Mouse (Mus musculus): ENCODE results near the gene Kcng3. TPM values are rescaled to one million over a fixed set of nuclear protein-coding genes. Genes with fewer than 3 reads are reported as not detected.
A peak's percentile ranks its signal among the peaks of the same experiment; 100 is the strongest.

Gene Kcng3
- polyA plus RNA-seq, 1 experiment = 0.13 TPM

DNA sequence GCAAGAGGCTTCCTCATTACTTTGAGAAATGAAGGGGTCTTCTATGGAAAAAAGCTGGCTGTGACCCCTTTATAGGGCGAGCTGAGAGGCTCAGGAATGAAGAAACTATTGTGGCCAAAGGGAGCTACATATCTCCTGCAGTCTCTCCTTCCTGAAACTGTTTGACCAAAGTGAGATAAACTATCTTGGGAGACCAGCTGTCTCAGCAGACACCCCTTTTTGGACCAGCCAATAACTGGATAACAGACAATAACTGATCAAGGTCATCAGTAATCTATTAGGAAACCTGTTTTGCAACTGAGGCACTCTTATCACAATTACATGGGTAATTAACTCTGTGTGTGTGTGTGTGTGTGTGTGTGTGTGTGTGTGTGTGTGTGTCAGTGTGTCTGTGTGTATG lies 27.2 kb upstream of the Kcng3 start:
- Histone ChIP-seq H3K36me3 (ENCODE audit: control insufficient read depth, insufficient read depth, low read length) (no peaks in the 10 kb centered on the region), H3K27me3 (ENCODE audit: control insufficient read depth, insufficient read depth, low read length) (no peaks in the 10 kb centered on the region), H3K4me3 (ENCODE audit: control insufficient read depth, insufficient read depth, low read length) (no peak overlapping the region), H3K27ac (ENCODE audit: control insufficient read depth, insufficient read depth, low read length) (no peak overlapping the region), H3K4me1 (replicated peaks; ENCODE audit: control insufficient read depth, insufficient read depth, low read length) (peaks cover 10% of the 10 kb centered on the region)
- WGBS = 85% methylated on average over 1 of the region's 1 CpGs
- no peak for TF ChIP-seq POLR2A (IDR thresholded peaks at IDR 0.05; ENCODE audit: control insufficient read depth, extremely low read depth, insufficient read depth, low read length, poor library complexity)
- no peak for TF ChIP-seq CTCF (IDR thresholded peaks at IDR 0.05; ENCODE audit: borderline replicate concordance, control insufficient read depth, extremely low read depth, insufficient read depth, low read length, poor library complexity)
- no peak for DNase-seq

DNA sequence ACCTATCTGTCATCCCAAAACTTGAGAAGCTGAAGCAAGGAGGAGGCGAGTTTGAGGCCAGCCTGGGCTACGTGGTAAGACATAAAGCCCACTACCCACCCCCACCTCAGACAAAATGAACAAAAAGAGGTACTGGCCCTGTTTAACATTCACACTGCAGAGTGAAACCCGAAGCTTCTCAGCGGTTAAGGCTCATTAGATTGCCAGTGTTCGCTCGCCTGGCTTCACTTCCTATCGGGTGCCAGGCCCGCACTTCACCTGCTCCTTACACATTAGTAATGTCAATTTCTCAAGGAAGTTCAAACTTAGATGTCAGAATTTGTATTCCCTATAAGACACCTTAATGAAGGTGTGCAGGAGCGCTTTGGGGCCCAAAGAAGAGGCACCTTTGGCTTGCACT lies 25.7 kb upstream of the Kcng3 start:
- Histone ChIP-seq H3K27ac (ENCODE audit: control insufficient read depth, insufficient read depth, low read length) (no peak overlapping the region), H3K4me3 (ENCODE audit: control insufficient read depth, insufficient read depth, low read length) (no peak overlapping the region), H3K4me1 (replicated peaks; ENCODE audit: control insufficient read depth, insufficient read depth, low read length) (peaks cover 10% of the 10 kb centered on the region), H3K27me3 (ENCODE audit: control insufficient read depth, insufficient read depth, low read length) (no peaks in the 10 kb centered on the region), H3K36me3 (ENCODE audit: control insufficient read depth, insufficient read depth, low read length) (no peaks in the 10 kb centered on the region)
- 94% methylated on average over 9 of the region's 9 CpGs for WGBS
- DNase-seq = no peak
- TF ChIP-seq CTCF (IDR thresholded peaks at IDR 0.05; ENCODE audit: borderline replicate concordance, control insufficient read depth, extremely low read depth, insufficient read depth, low read length, poor library complexity) (no peak), POLR2A (IDR thresholded peaks at IDR 0.05; ENCODE audit: control insufficient read depth, extremely low read depth, insufficient read depth, low read length, poor library complexity) (no peak)

DNA sequence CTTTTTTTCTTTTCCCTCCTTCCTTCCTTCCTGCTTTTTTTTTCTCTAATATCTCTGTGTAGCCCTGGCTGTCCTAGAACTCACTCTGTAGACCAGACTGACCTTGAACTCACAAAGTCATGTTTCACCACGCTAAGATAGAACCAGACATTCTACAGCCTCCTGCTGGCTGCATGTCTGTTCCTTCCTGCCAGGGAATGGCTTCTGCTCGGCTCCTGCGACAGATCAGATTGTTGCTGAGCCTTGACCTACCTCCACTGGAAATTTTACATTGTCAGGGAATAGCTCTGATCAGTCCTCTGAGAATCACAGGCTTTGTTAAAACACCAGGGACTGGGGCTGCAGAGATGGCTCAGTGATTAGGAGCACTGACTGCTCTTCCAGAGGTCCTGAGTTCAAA lies 24.0 kb upstream of the Kcng3 start:
- H3K4me3 ChIP-seq (ENCODE audit: control insufficient read depth, insufficient read depth, low read length) = no peak overlapping the region
- H3K27me3 ChIP-seq (ENCODE audit: control insufficient read depth, insufficient read depth, low read length) = no peaks in the 10 kb centered on the region
- H3K36me3 ChIP-seq (ENCODE audit: control insufficient read depth, insufficient read depth, low read length) = no peaks in the 10 kb centered on the region
- no peak for DNase-seq
- 92% methylated on average over 3 of the region's 3 CpGs for WGBS
- peaks cover 10% of the 10 kb centered on the region for H3K4me1 ChIP-seq (replicated peaks; ENCODE audit: control insufficient read depth, insufficient read depth, low read length)
- TF ChIP-seq POLR2A (IDR thresholded peaks at IDR 0.05; ENCODE audit: control insufficient read depth, extremely low read depth, insufficient read depth, low read length, poor library complexity) = no peak
- no peak for TF ChIP-seq CTCF (IDR thresholded peaks at IDR 0.05; ENCODE audit: borderline replicate concordance, control insufficient read depth, extremely low read depth, insufficient read depth, low read length, poor library complexity)
- no peak overlapping the region for H3K27ac ChIP-seq (ENCODE audit: control insufficient read depth, insufficient read depth, low read length)

- 8% methylated on average over 13 of the region's 13 CpGs for WGBS
Measured at GRCm38 (mm10) chr17:83654651-83655136, 23.0 kb upstream of the Kcng3 start.

DNA sequence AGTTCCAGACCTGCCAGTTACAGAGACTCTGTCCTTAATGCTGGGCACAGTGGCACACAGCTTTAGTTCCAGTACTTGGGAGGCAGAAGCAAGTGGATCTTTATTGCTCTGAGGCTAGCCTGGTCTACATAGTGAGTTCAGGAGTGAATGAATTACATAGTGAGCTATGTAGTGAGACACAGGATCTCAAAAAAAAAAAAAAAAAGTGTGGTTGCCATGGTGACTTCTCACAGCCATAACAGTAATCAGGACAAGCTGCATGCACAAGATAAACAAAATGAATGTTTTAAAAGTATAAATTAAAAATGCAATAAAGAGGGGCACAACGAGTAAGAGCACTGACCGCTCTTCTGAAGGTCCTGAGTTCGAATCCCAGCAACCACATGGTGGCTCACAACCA lies 21.9 kb upstream of the Kcng3 start:
- H3K36me3 ChIP-seq (ENCODE audit: control insufficient read depth, insufficient read depth, low read length) = no peaks in the 10 kb centered on the region
- WGBS = 88% methylated on average over 3 of the region's 3 CpGs
- H3K27me3 ChIP-seq (ENCODE audit: control insufficient read depth, insufficient read depth, low read length) = no peaks in the 10 kb centered on the region
- peaks cover 10% of the 10 kb centered on the region for H3K4me1 ChIP-seq (replicated peaks; ENCODE audit: control insufficient read depth, insufficient read depth, low read length)
- no peak overlapping the region for H3K27ac ChIP-seq (ENCODE audit: control insufficient read depth, insufficient read depth, low read length)
- no peak for TF ChIP-seq CTCF (IDR thresholded peaks at IDR 0.05; ENCODE audit: borderline replicate concordance, control insufficient read depth, extremely low read depth, insufficient read depth, low read length, poor library complexity)
- DNase-seq = no peak
- H3K4me3 ChIP-seq (ENCODE audit: control insufficient read depth, insufficient read depth, low read length) = no peak overlapping the region

More at GRCm38 (mm10) chr17:83654651-83655136, 23.0 kb upstream of the Kcng3 start:
- no peaks in the 10 kb centered on the region for H3K27me3 ChIP-seq (ENCODE audit: control insufficient read depth, insufficient read depth, low read length)
- H3K36me3 ChIP-seq (ENCODE audit: control insufficient read depth, insufficient read depth, low read length) = no peaks in the 10 kb centered on the region
- TF ChIP-seq POLR2A (IDR thresholded peaks at IDR 0.05; ENCODE audit: control insufficient read depth, extremely low read depth, insufficient read depth, low read length, poor library complexity) (0 out of 2 replicates have a peak, but pooled peaks have one; percentile 36), CTCF (IDR thresholded peaks at IDR 0.05; ENCODE audit: borderline replicate concordance, control insufficient read depth, extremely low read depth, insufficient read depth, low read length, poor library complexity) (no peak)
- peaks cover 10% of the 10 kb centered on the region for H3K4me1 ChIP-seq (replicated peaks; ENCODE audit: control insufficient read depth, insufficient read depth, low read length)
- H3K27ac ChIP-seq (ENCODE audit: control insufficient read depth, insufficient read depth, low read length) = peak overlapping the region; percentile 86
- H3K4me3 ChIP-seq (ENCODE audit: control insufficient read depth, insufficient read depth, low read length) = peak overlapping the region; percentile 21; the same call in 1 of the 2 replicates
- peak; percentile 76 for DNase-seq

DNA sequence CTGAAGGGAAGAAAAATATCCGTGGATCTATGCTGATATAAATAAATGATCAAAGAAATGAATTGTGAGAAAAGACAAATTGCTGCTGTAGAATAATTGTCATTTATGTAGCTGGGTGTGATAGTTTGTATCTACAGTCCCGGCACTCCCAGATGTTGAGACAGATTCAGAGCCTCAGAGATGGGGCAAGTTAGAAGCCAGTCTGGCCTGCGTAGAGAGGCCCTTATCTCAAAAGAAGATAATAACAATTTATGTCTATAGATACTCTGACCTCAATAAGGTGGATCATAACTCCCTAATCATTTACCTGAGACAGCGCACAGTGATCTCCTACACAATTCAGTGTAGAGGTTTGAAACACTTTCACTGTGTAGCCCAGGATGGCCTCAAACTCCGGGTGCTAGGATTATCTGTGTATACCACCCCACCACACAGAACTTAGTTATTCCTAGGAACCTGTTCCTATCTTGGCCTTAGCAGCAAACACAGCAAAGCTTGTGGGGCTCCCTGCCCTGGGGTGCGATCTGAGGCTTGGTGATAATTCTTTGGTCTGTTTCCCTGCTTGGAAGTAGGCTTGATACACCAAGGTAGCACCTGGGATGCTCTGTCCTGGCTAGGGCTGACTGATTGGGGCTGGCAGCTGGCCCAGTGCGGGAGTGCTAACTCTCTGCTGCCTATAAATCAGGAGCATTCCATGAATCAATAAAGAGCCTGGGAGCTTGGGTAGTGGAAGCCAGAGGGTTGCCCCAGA lies 19.4 kb upstream of the Kcng3 start:
- 97% methylated on average over 7 of the region's 7 CpGs for WGBS
- DNase-seq = no peak
- Histone ChIP-seq H3K27ac (ENCODE audit: control insufficient read depth, insufficient read depth, low read length) (no peak overlapping the region), H3K4me1 (replicated peaks; ENCODE audit: control insufficient read depth, insufficient read depth, low read length) (peaks cover 15% of the 10 kb centered on the region), H3K36me3 (ENCODE audit: control insufficient read depth, insufficient read depth, low read length) (no peaks in the 10 kb centered on the region), H3K4me3 (ENCODE audit: control insufficient read depth, insufficient read depth, low read length) (no peak overlapping the region), H3K27me3 (ENCODE audit: control insufficient read depth, insufficient read depth, low read length) (no peaks in the 10 kb centered on the region)
- TF ChIP-seq POLR2A (IDR thresholded peaks at IDR 0.05; ENCODE audit: control insufficient read depth, extremely low read depth, insufficient read depth, low read length, poor library complexity) (no peak), CTCF (IDR thresholded peaks at IDR 0.05; ENCODE audit: borderline replicate concordance, control insufficient read depth, extremely low read depth, insufficient read depth, low read length, poor library complexity) (no peak)

Data from thymus, adult 2 months (tissue).